Mouse (Mus musculus) limb, embryonic 13.5 days (tissue): ENCODE data around the gene Mrpl4. TPM values are rescaled to one million over a fixed set of nuclear protein-coding genes. Genes with fewer than 3 reads are reported as not detected.
A peak's percentile ranks its signal among the peaks of the same experiment; 100 is the strongest.

Source experiments
- ATAC-seq: fragments of 200-750 bp; cut with Nextera tagmentation; 2 replicates; pipeline ENCODE4 v1.8.0; 2017; ENCODE audit warnings: low read depth, moderate number of reproducible peaks, moderate TSS enrichment; ENCODE audit not compliant: low FRiP score
- H3K27ac ChIP-seq: fragments of 300-500 bp; sonication (generic); 2 replicates; pipeline ENCODE4 v1.5.1; 2015; ENCODE audit warnings: inconsistent platforms, mild to moderate bottlenecking, moderate library complexity
- H3K27me3 ChIP-seq: fragments of 300-500 bp; sonication (generic); 2 replicates; pipeline ENCODE4 v1.6.1; 2015; ENCODE audit warnings: mild to moderate bottlenecking, inconsistent platforms
- H3K36me3 ChIP-seq: fragments of 300-500 bp; sonication (generic); 2 replicates; pipeline ENCODE4 v1.6.1; 2015; ENCODE audit warnings: inconsistent platforms, mild to moderate bottlenecking, moderate library complexity
- H3K4me1 ChIP-seq: fragments of 300-500 bp; sonication (generic); 2 replicates; pipeline ENCODE4 v1.6.1; 2015; ENCODE audit warnings: inconsistent platforms
- H3K4me2 ChIP-seq: fragments of 300-500 bp; sonication (generic); replicated peaks from 2 replicates; pipeline ENCODE4 v1.6.1; 2015; ENCODE audit warnings: inconsistent platforms, mild to moderate bottlenecking, moderate library complexity
- H3K4me3 ChIP-seq: fragments of 300-500 bp; sonication (generic); 2 replicates; pipeline ENCODE4 v1.5.1; 2015; ENCODE audit warnings: moderate library complexity, mild to moderate bottlenecking, inconsistent platforms
- H3K9ac ChIP-seq: fragments of 300-500 bp; sonication (generic); 2 replicates; pipeline ENCODE4 v1.6.1; 2015; ENCODE audit warnings: mild to moderate bottlenecking, inconsistent platforms
- H3K9me3 ChIP-seq: fragments of 300-500 bp; sonication (generic); 2 replicates; pipeline ENCODE4 v1.6.1; 2016; ENCODE audit warnings: inconsistent platforms
- WGBS: fragments of 180-500 bp; shearing (Covaris S2); methylation state at CpG from one replicate; pipeline ENCODE4 v1.1.7; 2015; 5-methylcytosine and 5-hydroxymethylcytosine counted together
- polyA plus RNA-seq: library from polyadenylated mRNA; unstranded; fragments of >200 nt; fragmentation: Nextera tagmentation; extraction: Ambion mirVana; gene quantifications from 2 replicates; pipeline ENCODE4 v1.2.1, GENCODE M21; 2015

Gene Mrpl4
- polyA plus RNA-seq, 1 experiment from 2014 or later = 133 TPM

- Histone ChIP-seq H3K27me3 (peaks cover 56% of the 10 kb centered on the region), H3K4me2 (no peak overlapping the region), H3K9ac (no peak overlapping the region), H3K9me3 (no peaks in the 10 kb centered on the region), H3K36me3 (no peaks in the 10 kb centered on the region), H3K4me1 (peaks cover 28% of the 10 kb centered on the region), H3K27ac (no peak overlapping the region), H3K4me3 (no peak overlapping the region)
- 83% methylated on average over 12 of the region's 12 CpGs for WGBS
- ATAC-seq = no peak
These were observed 24.3 kb downstream of the Mrpl4 start for GRCm38 (mm10) chr9:21026849-21027248.

GRCm38 (mm10) chr9:21027774-21028290 is 25.3 kb downstream of the Mrpl4 start:
- no peaks in the 10 kb centered on the region for H3K36me3 ChIP-seq
- H3K9me3 ChIP-seq = no peaks in the 10 kb centered on the region
- WGBS = 38% methylated on average over 8 of the region's 8 CpGs
- H3K27me3 ChIP-seq = peaks cover 65% of the 10 kb centered on the region
- no peak overlapping the region for H3K4me3 ChIP-seq
- H3K4me1 ChIP-seq = peaks cover 38% of the 10 kb centered on the region
- H3K27ac ChIP-seq = no peak overlapping the region
- no peak overlapping the region for H3K9ac ChIP-seq
- no peak for ATAC-seq
- no peak overlapping the region for H3K4me2 ChIP-seq

GRCm38 (mm10) chr9:21028560-21029110 is 26.1 kb downstream of the Mrpl4 start:
- peak overlapping the region; percentile 37; the same call in 1 of the 2 replicates for H3K4me3 ChIP-seq
- H3K9me3 ChIP-seq = no peaks in the 10 kb centered on the region
- H3K4me1 ChIP-seq = peaks cover 45% of the 10 kb centered on the region
- no peak for ATAC-seq
- no peak overlapping the region for H3K4me2 ChIP-seq
- peaks cover 73% of the 10 kb centered on the region for H3K27me3 ChIP-seq
- no peaks in the 10 kb centered on the region for H3K36me3 ChIP-seq
- no peak overlapping the region for H3K9ac ChIP-seq
- H3K27ac ChIP-seq = no peak overlapping the region
- 61% methylated on average over 6 of the region's 6 CpGs for WGBS

- Histone ChIP-seq H3K9me3 (no peaks in the 10 kb centered on the region), H3K4me3 (peak within 1 kb of the TSS; percentile 53), H3K27me3 (peaks cover 82% of the 10 kb centered on the region), H3K4me1 (peaks cover 46% of the 10 kb centered on the region), H3K4me2 (peak within 1 kb of the TSS; percentile 94), H3K9ac (peak within 1 kb of the TSS; percentile 53; the same call in 1 of the 2 replicates), H3K27ac (no peak within 1 kb of the TSS), H3K36me3 (no peaks in the 10 kb centered on the region)
- ATAC-seq = no peak
- 2% methylated on average over 37 of the region's 37 CpGs for WGBS
These were observed 26.9 kb downstream of the Mrpl4 start, which contains the start of gene Icam4 for GRCm38 (mm10) chr9:21029291-21030054. Gene Icam4, plus strand, starts transcription at chr9:21029373.

- WGBS = 20% methylated on average over 22 of the region's 22 CpGs
- peaks cover 88% of the 10 kb centered on the region for H3K27me3 ChIP-seq
These were observed 27.6 kb downstream of the Mrpl4 start for GRCm38 (mm10) chr9:21030055-21030600.

GRCm38 (mm10) chr9:21030781-21031250 is 28.3 kb downstream of the Mrpl4 start:
- Histone ChIP-seq H3K4me3 (peak overlapping the region; percentile 53), H3K9me3 (no peaks in the 10 kb centered on the region), H3K4me2 (peak overlapping the region; percentile 94), H3K27me3 (peaks cover 89% of the 10 kb centered on the region), H3K9ac (no peak overlapping the region), H3K4me1 (peaks cover 51% of the 10 kb centered on the region), H3K36me3 (no peaks in the 10 kb centered on the region), H3K27ac (no peak overlapping the region; the same call in 1 of the 2 replicates)
- ATAC-seq = 0 out of 2 replicates have a peak, but pooled peaks have one; percentile 55
- under 1% methylated on average over 13 of the region's 13 CpGs for WGBS

More at GRCm38 (mm10) chr9:21030055-21030600, 27.6 kb downstream of the Mrpl4 start:
- ATAC-seq = no peak
- H3K4me3 ChIP-seq = peak overlapping the region; percentile 53
- no peaks in the 10 kb centered on the region for H3K36me3 ChIP-seq
- H3K4me1 ChIP-seq = peaks cover 51% of the 10 kb centered on the region
- H3K4me2 ChIP-seq = peak overlapping the region; percentile 94
- no peak overlapping the region for H3K9ac ChIP-seq
- H3K9me3 ChIP-seq = no peaks in the 10 kb centered on the region
- H3K27ac ChIP-seq = no peak overlapping the region

GRCm38 (mm10) chr9:21031251-21031895 is 28.8 kb downstream of the Mrpl4 start:
- H3K27ac ChIP-seq = no peak overlapping the region; the same call in 1 of the 2 replicates
- peak overlapping the region; percentile 46; the same call in 1 of the 2 replicates for H3K9ac ChIP-seq
- H3K4me1 ChIP-seq = peaks cover 55% of the 10 kb centered on the region
- under 1% methylated on average over 36 of the region's 36 CpGs for WGBS
- H3K36me3 ChIP-seq = no peaks in the 10 kb centered on the region
- no peaks in the 10 kb centered on the region for H3K9me3 ChIP-seq
- peak overlapping the region; percentile 94 for H3K4me2 ChIP-seq
- H3K27me3 ChIP-seq = peaks cover 93% of the 10 kb centered on the region
- H3K4me3 ChIP-seq = peak overlapping the region; percentile 53
- ATAC-seq = peak; percentile 21

GRCm38 (mm10) chr9:21031896-21032351 is 29.4 kb downstream of the Mrpl4 start, which contains the start of gene Icam5:
Gene Icam5, plus strand, starts transcription at chr9:21032073.
- Histone ChIP-seq H3K27me3 (peaks cover 93% of the 10 kb centered on the region), H3K4me1 (peaks cover 60% of the 10 kb centered on the region), H3K9me3 (no peaks in the 10 kb centered on the region), H3K36me3 (no peaks in the 10 kb centered on the region), H3K27ac (no peak within 1 kb of the TSS; the same call in 1 of the 2 replicates), H3K9ac (peak within 1 kb of the TSS; percentile 61), H3K4me3 (peak within 1 kb of the TSS; percentile 53), H3K4me2 (peak within 1 kb of the TSS; percentile 94)
- WGBS = 0% methylated on average over 35 of the region's 35 CpGs
- ATAC-seq = 0 out of 2 replicates have a peak, but pooled peaks have one; percentile 0

GRCm38 (mm10) chr9:21032491-21032890 is 30.0 kb downstream of the Mrpl4 start:
- H3K27ac ChIP-seq = no peak overlapping the region
- peaks cover 66% of the 10 kb centered on the region for H3K4me1 ChIP-seq
- peak overlapping the region; percentile 61; the same call in 1 of the 2 replicates for H3K9ac ChIP-seq
- H3K9me3 ChIP-seq = no peaks in the 10 kb centered on the region
- H3K36me3 ChIP-seq = no peaks in the 10 kb centered on the region
- ATAC-seq = no peak
- H3K4me2 ChIP-seq = peak overlapping the region; percentile 94
- H3K4me3 ChIP-seq = peak overlapping the region; percentile 53
- WGBS = 1% methylated on average over 7 of the region's 7 CpGs
- H3K27me3 ChIP-seq = peaks cover 95% of the 10 kb centered on the region

- Histone ChIP-seq H3K27ac (no peak overlapping the region), H3K4me3 (peak overlapping the region; percentile 53), H3K4me1 (peaks cover 71% of the 10 kb centered on the region), H3K9me3 (no peaks in the 10 kb centered on the region), H3K4me2 (peak overlapping the region; percentile 94), H3K9ac (peak overlapping the region; percentile 61), H3K36me3 (no peaks in the 10 kb centered on the region), H3K27me3 (peaks cover 96% of the 10 kb centered on the region)
- under 1% methylated on average over 34 of the region's 34 CpGs for WGBS
- peak; percentile 70 for ATAC-seq
These were observed 30.6 kb downstream of the Mrpl4 start for GRCm38 (mm10) chr9:21033136-21033535.

- Histone ChIP-seq H3K27ac (no peak overlapping the region), H3K27me3 (peaks cover 96% of the 10 kb centered on the region), H3K9ac (no peak overlapping the region), H3K9me3 (0 out of 2 replicates have a peak, but pooled peaks cover 5% of the 10 kb centered on the region), H3K4me2 (no peak overlapping the region), H3K4me1 (peaks cover 65% of the 10 kb centered on the region), H3K4me3 (0 out of 2 replicates have a peak overlapping the region, but pooled peaks have one; percentile 1), H3K36me3 (no peaks in the 10 kb centered on the region)
- ATAC-seq = no peak
- WGBS = 2% methylated on average over 17 of the region's 17 CpGs
These were observed 32.0 kb downstream of the Mrpl4 start for GRCm38 (mm10) chr9:21034481-21035085.
